Mouse (Mus musculus) liver (tissue): ENCODE measurements around the gene Tmem104.

Source experiments
- DNase-seq: peaks from one replicate; pipeline ENCODE4 v3.0.0-alpha.2; 2020; ENCODE audit warnings: mixed read lengths

Gene Tmem104

DNA sequence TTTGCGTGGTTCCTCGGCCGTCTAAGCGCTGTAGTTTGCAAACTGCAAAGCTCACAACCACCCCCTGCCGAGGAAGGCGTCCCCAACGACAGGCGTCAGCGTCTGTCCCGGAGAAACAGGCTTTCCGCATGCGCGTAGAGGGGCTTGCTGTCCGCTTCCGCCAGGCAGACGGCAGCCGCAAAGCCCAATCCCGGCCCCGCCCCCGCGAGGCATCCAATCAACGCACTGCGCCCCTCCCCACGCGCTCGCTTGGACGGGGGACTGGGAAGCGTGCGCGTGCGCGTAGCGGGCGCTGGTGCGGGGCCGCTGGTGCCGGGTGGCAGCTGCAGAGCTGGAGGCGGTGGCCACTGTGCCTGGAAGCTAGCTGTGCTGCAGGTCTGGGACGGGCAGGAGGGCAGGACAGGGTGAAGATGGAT, at the start of gene Tmem104:
Gene Tmem104 (plus strand): TSS at position 264 of the 416 bp plus-strand sequence.
- DNase-seq = peak; percentile 99

DNA sequence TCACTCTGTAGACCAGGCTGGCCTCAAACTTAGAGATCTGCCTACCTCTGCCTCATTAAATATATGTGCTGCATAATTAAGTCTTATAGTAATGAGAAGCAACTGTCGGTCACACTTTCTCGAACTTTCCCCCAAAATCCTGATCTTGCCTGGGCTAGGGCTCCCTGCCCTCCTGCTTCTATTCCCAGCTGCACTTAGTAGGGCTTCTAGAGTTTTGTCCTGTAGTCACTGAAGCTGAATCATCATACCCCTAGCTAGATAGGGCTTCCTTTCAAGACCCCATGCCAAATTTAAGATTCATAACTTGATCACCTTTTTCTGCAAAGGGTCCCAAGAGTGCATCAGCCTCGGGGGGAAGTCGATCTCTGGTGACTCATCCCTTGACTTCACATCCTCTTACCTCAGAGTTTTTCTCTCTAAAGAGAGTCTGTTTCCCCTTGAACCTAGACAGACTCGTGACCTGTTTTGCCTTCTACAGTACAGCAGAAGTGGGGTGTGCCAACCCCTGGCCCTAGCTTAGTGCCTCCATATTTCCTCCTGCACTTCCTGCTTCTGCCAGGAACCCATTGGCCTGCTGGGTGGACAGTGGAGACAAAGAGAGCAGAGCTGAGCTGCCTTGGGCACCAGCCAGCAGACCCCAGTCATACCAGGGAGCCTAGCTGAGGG, 48.6 kb upstream of the Tmem104 start:
- no peak for DNase-seq

DNA sequence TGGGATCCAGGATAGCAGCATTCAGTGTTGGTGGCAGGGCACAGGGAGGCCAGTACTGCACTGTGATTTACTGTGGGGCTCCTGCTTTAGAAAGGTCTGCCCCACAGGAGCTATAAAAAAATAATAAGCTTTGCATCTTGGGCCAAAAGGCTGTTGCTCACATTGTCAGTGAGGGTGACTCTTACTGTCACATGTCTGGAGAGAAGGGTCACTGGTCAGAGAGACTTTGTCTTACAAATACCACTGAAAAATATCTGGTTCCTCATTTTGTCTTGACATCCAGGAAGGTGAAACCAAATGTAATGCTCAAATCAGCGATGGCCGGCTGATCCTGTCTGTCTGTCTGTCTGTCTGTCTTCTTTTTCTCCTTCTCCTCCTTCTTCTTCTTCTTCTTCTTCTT, 45.3 kb upstream of the Tmem104 start:
- no peak for DNase-seq

DNA sequence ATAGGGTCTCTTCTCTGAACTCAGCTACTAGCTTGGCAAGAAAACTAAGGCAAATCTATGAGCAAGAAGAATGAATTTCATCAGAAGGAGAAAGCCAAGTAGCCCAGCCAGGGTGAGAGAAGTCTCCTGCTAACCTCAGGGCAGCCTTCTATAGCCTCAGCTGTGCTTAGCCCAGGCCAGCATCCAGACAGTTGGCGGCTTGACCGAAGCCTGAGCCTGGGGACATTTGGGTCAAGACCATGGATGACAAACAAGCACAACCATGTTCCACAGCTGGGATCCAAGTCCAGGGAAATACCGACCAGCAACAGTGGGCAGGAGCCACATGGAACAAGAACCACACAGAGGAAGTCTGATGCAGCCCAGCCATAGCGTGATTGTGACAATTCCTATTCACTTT, 39.5 kb upstream of the Tmem104 start:
- no peak for DNase-seq

DNA sequence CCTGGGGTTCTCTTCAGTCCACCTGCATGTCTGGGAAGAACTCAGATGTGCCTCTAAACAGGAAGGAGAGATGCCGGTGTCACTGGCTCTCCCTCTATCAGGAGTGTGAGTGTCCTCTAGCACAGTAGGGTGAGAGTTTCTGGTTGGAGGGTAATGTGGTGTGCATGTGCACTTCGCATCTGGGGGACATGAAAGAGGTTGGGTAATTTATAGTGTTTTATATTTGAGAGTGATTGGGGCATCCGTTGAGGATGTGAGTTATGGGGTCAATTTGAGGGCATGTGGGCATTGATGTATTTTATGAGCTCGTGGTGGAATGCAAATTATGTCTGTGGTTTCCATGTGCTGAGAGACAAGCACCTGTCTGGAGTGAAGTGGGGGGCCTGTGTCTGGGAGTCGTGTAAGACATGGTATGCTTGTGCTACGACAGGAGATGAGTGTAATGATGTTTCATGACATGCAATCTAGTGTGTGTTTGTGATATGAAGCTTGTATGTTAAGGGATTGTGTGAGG, 36.5 kb upstream of the Tmem104 start:
- no peak for DNase-seq

DNA sequence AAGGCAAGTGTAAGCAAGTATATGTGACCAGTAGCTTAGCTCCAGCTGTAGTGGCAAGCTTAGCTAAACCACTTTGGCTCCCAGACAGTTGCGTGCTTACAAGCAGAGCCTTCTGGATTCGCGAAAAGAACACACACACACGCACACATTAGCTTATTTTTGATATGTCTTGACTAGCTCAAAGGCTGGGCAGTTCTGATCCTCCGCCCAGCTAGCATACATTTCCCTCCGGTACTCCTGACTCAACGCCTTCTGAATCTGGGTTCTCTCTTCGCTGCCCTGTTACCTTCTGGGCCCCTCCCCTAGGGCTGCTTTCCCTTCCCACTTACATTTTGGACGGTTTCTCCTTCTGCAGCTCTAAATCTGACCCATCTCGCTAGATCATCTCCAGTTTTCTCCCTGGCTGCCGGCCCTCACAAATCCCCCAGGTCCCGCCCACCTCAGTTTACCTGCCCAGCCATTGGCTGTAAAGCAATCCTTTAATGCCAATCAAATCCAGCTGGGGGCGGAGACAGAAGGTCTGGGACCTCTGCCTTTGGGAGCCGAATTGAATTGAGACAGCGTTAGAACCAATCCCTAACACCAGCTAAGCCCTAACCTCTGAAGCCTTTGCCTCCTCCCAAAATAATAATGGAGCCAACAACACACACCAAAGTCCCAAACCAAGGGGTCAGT, 35.4 kb upstream of the Tmem104 start:
- DNase-seq = peak; percentile 72

DNA sequence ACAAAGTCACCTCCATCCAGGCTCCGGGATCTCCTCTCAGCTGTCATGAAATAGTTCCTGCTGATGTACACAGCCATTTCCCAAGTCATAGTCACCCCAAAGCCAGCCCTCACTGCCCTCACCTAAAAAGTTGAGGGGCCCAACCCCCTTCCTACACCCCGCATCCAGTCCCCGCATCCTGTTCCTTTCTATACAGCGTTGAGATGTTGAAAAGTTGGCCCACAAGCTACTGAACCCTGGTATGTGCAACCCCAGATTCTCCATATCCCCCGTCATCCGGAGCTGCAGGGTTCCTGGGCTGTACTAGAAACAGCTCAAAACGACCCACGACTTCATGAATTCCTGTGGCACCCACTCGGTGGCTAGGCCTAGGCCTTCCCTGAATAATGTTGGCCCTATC, 34.2 kb upstream of the Tmem104 start:
- no peak for DNase-seq

DNA sequence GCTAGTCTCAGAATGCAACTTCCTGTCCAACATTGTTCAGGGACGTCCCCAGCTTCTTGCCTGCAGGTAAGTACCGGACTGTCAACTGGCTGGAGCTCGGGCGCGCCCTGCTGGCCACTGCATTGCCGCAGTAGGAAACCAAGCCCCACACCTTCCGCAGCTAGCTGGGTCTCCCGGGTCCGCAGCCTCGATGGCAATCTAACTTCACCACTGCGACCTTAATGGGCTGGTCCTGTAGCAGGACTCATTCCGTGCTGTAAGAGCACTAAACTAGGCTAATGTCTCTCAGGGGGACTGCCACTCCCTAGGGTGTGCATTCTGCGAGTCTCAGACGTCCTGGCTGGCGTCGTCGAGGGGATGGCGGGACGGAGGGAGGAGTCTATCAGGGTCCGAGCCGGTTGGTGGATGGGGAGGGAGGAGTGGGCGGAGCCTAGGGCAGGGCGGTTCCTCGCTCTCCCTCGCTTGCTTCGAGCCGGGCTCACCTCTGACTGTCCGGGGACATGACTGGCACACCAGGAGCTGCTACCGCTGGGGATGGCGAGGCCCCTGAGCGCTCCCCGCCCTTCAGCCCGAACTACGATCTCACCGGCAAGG, 33.5 kb upstream of the Tmem104 start:
- peak; percentile 86 for DNase-seq

DNA sequence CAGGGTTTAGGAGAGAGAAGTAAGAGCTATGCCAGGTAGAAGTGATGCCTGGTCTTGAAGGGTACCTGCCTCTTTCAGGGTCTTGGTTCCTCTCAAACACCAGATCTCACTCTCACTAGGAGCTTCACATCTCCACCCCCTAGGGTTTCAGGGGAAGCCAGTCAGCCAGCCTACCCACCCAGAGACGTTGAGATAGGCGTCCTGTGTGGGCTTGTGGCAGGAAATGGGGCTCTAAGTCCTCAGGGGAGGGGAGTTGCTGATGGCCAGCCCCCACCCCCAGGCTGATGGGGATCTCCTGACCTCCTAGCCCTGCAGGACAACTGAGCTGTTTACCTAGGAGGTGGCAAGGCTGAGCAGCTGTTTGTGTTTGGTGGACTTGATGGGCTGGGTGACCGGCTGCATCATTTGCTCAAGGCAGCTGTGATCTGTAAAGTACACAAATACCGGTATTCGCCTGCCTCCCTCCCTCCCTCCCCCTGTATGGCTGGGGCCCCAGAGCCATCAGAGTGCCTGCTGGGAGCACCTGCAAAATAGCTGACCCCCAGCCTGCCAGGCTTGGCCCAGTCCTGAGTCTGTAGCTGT, 32.1 kb upstream of the Tmem104 start:
- DNase-seq = no peak

DNA sequence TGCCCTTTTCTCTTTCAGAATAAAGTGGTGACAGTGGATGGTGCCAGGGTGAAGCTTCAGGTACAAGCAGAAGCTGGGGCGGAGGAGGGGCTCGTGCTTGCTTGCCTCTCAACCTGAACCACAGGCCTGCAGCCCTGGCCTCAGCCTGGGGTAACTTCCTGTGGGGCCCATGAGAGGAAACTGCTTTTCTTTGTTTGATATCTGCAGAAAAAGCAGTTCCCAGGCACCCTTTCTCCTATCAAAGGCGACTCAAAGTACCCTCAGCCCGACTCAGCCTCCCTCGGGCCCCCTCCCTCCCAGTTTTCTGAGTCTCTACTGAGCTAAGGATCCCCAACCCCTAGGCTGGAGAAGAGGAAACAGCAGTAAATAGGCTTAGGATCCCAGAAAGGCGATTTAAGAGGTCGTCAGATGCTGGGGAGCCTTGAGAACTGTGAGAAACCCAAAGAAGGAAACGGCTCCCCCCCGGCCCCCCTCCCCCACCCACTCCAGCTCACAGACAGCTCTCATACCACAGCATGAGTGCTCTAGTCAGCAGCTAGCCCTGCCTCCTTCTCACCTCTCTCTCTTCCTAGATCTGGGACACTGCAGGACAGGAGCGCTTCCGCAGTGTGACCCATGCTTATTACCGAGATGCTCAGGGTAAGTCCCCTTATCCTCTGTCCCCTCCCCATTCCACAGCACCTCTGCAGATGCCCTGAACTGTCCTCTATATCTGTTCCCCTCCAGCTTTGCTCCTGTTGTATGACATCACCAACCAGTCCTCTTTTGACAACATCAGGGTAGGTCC, 29.2 kb upstream of the Tmem104 start:
- peak; percentile 52 for DNase-seq

DNA sequence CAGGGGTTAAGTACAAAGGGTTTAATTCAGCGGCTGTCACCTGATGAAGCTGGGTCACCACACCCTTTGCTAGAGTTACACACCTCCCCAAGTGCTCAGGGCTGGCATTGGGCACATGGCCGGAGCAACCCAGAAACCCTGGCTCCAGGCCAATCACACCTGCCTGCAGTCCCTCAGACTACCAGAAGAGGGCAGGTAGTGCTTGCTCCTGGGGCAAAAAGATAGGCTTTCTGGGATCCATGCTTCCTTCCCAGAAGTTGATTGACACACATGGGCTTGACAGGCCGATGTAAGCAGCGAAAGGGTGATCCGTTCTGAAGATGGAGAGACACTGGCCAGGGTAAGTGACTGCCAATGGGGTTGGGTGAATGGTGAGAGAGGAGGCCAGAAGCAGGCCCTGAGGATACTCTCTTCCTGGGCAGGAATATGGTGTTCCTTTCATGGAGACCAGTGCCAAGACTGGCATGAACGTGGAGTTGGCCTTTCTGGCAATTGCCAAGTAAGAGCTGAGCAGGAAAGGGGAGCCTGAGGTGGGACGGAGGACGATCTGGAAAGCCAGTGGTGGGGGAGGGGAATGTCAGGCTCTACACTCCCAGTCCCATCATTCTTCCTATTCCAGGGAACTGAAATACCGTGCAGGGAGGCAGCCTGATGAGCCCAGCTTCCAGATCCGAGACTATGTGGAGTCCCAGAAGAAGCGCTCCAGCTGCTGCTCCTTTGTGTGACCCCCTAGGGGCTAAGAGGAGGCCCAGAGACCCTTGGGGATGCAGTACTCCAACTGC, 27.1 kb upstream of the Tmem104 start:
- DNase-seq = peak; percentile 65

DNA sequence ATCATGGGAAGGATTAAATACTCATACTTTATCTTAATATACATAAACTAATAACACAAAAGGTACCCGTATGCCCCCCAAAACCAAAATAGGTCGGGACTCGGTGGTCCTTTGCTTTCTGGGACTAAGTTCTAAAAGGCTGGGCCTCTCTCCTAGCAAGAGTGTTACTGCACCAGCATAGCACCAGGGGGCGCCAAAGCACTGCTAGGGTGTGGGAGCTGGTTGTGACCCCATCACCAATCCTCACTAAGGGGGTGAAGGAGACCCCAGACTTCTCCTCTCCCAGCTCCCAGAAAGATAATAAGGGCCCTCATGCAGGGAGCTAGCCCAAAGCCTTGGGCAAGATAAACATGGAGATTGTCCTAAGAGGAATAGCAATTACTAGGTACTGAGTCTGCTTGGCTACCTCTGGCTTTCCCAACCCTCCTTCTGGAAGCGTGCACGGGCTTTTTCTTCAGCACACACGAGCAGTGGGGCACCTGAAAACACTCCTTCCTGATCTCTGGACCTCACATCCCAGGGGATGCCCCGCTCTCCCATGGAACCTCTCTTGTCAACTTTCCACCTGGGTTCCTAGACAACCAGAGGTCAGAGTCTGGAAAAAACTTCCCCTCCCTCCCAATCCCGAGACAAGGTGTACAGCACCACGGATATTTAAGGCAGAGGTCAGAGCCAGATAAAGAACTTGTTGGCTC, 26.3 kb upstream of the Tmem104 start:
- DNase-seq = peak; percentile 87

DNA sequence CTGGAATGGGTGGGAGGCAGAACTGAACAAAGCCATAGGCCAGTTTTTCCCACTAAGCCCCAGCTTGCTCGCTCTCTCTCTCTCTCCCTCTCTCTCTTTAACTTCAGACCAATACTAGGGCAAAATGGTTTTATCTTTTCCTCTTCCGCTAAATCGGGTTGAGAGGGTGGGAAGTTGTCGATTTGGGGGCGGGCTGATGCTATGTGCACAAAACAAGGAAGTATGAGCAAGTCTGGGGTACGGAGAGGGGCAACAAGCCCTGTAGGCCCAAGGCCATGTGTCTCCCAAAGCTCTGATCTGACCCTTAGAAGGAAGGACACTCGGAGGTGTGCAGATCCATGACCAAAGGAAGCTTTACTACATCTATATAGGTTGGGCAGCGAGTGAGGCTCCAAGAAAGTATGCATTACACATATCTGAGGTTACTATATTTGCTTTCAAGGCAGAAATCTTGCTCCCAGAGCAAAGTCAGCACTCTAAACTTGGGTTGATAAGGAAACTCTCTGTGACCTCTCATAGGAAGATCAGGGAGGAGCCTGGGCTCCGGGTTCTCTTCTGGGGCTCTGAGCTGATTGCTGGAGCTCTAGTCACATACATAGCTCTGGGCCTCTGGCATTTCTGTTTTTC, 25.6 kb upstream of the Tmem104 start:
- DNase-seq = no peak

DNA sequence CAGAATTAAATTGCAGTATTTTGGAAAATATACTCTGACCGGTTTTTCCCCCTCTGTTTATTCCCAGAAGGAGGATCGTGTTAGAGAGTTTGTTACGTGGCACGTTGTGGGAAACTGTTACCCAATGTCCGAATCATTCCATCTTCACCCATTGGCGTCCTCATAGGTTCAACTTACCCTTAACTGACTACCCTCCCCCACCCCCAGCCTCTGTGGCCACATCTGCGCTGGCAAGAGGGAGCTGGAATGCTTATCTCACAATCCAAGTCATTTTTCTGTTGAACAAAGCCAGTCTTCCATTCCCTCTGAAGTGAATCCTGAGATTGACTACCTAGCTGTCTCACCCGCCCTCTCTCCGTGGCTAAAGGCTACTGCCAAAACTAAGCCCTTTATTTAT, 25.1 kb upstream of the Tmem104 start:
- no peak for DNase-seq

DNA sequence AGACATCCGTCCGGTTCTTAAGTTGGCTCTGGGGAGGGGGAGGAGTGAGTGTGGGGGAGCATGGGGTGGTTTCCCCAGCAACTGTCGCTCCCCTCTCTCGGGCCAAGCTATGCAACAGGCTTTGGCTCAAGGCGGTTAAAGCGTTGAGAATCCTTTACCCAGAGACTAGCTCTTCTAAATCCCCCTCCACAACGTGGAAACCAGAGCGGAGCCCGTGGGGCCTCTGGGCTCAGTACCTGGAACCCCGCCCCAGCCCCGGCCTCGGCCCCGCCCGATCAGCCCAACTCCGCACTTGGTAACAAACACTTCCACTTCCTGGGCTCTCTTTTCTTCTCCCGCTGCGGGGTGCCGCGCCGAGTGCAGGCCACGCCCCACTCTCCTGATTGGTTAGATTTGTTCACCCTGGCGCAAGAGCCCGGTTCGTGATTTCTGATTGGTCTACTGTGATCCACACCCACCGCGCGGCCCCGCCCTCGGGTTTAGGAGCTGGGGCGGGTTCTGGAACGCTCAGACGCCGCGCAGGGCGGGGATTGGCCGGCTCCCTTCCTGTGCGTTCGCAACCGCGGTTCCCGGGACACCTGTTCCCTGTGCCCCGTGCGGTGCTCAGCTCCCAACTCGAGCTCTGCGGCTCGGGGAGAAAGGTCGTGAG, 24.3 kb upstream of the Tmem104 start, which contains the start of gene Slc9a3r1:
Gene Slc9a3r1 (plus strand): TSS at position 510 of the 649 bp plus-strand sequence.
- peak; percentile 99 for DNase-seq

DNA sequence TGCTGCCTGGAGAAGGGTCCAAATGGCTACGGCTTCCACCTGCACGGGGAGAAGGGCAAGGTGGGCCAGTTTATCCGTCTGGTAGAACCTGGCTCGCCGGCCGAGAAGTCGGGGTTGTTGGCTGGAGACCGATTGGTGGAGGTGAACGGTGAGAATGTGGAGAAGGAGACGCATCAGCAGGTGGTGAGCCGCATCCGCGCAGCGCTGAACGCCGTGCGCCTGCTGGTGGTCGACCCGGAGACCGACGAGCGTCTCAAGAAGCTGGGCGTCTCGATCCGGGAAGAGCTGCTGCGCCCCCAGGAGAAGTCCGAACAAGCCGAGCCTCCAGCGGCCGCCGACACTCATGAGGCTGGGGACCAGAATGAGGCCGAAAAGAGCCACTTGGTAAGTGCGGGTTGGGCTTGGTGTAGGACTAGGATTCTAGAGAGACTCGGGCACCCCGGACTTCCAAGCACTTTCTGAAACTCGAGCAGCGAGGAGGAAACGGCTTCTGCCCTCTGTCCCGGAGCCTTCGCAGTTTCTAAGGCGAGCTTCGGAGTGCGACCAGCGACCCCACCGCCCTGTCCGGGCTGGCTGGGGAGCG, 23.6 kb upstream of the Tmem104 start:
- peak; percentile 49 for DNase-seq

DNA sequence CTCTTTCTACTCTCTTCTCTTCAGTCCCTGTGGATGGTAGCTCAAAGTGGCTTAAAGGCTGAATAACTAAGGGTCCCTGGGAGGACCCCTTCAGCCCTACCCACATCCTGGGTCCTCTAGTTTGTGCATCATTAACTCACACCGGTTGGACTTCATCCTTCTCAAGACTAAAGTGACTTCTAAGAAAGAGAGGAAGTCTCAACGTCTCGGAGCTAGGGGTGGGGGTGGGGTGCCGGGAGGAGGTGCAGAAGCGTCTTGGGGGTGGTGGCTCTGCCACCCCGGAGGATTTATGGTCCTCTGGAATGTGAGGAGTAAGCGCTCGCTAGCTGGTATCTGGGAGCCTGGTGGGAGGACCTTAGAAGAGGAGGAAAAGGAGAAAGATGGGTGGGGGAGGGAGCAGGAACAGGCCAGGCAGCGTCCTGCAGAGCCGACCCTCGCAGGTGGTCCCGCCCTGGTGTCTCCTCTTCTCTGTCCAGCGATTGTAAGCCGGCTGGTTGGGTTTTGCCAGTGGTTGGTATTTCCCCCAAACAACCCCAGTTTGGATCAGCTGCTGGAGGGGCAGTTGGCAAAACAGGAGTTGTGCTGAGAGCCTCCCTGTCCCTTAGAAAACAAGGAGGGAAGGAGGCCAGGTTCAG, 22.8 kb upstream of the Tmem104 start:
- DNase-seq = peak; percentile 48

DNA sequence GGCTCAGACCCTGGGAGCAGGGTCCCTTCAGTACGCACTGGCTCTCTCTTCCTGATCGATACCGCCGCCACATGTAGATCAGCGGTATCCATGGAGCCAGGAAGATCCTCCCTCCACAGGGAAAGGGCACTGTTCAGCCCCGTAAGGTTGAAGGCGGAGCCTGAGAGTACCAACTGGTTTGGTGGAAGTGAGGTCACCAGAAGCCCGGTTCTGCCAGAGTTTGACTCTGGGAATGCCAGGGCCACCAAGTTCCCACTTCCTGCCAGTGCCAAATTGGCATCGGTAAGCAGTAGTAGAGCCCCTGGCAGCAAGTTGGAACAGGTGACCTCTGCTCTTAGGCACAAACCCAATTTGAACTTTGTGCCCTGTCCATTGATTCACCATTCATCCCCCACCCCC, 22.3 kb upstream of the Tmem104 start:
- DNase-seq = peak; percentile 43

DNA sequence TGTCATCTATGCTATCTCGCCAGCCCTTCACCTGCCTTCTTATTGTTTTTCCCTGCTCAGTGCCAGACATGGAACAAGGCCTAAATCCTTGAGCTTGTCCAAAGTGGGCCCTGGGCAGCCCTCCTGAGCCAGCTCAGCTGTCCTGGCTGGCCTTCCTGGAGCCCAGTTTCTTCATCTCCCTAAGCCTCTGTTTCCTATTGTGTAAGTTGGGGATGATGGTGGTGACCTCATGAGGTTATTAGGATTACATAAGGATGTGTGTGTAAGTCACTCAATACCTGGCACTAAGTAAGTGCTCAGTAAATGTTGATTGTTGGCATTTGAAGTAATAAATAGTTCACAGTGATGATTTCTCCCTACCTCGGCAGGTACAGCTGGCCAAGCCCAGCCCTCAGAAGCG, 20.5 kb upstream of the Tmem104 start:
- no peak for DNase-seq
